Mouse (Mus musculus): ENCODE measurements around the gene Slc9a9.

DNA sequence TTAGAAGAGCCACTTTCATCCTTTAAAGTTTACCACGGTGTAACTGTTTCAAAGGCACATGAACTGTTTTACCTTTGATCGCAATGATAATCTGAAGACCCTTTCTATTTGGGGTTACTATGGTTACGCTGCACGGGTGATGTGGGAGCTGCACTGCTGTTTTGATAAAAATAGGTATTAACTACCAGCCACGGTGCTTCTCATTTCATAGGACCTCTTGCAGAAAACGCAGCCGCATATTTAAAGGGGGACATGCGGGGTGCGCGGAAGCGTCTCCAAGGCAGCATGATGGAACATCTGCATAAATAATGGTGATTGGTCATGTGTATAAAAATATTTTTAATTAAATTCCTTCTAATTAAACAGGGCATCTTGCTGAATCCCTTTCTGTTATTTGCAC, 169.5 kb downstream of the Slc9a9 start:
- TF ChIP-seq CTCF (IDR thresholded peaks at IDR 0.05; ENCODE audit: control insufficient read depth, insufficient read depth, insufficient replicate concordance, low read depth, low read length) (no peak), POLR2A (IDR thresholded peaks at IDR 0.05; ENCODE audit: control insufficient read depth, low read depth, low read length) (no peak)
